Mouse (Mus musculus): ENCODE results near the gene Ntm.

The Ntm gene

DNA sequence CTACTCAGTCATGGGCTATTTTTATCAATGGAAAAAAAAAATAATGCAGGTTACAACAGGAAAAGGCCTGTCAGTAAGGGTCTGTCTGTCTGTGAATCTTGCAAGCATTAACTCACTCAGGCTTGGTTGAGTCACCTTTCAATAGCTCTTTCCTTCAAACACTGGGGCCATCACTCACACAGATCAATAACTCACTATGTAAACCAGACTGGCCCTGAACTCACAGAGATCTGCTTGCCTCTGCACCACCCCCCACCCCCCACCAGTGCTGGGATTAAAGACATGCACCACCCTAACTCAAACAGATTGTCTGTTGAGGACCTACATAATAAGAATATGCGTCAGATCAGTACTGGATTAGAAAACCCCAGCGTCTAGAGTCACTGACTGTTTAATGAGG is 466.9 kb downstream of the Ntm start:
- DNase-seq (ENCODE audit: low spot score in 2 of 2) = no peak

DNA sequence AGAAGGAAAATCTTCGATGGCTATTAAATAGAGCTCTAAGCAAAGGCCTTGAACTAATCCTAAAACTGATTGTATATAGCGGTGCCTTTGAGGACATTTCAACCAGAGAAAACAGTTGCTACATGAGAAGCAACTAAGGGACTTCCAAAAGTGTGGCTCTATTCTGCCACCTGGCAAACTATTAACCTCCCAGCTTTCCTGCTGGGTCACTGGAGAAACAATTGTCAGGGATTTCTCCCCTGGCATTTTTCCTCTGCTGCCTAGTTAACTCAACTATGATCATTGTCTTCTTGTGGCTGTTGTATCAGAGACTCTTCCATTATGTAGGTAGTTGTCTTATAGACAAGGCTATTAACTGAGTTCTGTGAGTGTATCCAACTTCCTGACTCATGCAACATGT is 480.7 kb downstream of the Ntm start:
- DNase-seq (ENCODE audit: low spot score in 2 of 2) = no peak

DNA sequence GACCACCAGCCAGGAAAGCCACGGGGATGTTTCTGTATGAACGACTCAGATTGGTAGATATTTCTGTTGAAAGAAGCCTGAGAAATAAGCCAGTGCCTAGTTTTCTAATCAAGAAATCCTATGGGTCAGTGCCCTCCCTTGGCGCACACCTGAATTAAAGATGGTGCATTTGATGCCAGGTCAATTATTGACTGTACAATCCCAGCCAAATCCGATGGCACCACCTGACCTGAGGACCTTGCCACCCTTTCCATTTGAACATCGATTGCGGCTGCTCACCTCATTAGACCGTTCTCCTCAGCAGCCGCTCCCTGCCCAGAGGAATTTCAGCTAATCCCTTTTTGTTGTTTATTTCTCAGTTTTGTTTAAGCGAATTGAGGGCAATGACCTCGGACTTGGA is 483.9 kb downstream of the Ntm start:
- DNase-seq (ENCODE audit: low spot score in 2 of 2) = no peak

DNA sequence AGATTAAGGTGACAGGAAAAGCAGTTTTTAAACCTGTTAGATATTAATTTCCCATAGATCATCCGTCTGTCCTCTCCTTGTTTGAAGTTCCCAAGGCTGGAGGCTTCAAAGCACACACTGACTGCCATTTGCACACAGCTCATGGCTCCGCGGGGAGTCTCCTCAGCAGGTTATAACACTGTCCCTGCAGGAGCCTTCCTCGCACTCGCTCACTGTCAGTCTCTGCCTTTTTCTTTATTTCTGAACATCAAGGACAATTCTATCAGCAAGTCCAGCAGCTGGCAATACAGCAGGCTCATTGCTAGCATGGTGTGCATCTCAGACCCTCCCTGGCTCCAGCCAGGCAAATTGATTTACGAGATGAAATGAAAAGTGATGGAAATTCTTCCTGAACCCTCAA is 485.7 kb downstream of the Ntm start:
- DNase-seq (ENCODE audit: low spot score in 2 of 2) = no peak

DNA sequence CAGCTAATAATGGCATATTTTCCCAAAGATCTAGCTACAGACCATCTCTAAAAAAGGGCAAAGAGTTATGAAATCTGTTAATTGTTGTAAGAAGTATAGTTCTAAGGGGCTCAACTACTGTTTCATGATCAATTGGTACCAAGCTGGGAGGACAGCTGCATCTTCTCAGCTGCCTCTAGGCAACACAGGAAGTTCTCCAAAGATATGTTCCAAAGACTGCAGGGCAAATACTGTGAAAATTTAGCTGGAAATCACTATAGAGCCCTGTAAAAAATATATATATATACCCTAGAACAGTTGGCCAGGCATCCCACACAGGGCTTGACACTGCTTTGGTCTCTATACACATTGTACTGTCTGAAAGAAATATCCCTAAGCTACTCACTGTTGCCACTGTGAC is 489.5 kb downstream of the Ntm start:
- DNase-seq (ENCODE audit: low spot score in 2 of 2) = no peak

DNA sequence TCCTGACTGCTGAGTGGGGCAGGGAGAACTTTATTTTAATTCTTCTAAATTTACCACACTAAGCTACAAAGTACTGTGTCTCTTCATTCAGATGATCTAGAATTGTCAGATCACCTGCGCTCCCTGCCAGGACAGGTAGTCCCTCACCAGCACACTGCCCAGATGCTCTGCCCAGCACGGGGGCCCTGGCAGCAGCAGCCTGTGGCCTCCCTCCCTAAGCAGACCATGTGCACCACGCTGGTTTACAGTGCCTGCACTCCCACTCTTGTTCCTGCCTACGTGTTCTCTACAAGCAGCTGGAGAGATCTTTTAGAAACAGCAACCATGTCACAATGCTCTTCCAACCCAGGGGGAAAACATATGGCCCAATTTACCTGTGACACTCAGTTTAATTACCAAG is 490.7 kb downstream of the Ntm start:
- DNase-seq (ENCODE audit: low spot score in 2 of 2) = no peak

DNA sequence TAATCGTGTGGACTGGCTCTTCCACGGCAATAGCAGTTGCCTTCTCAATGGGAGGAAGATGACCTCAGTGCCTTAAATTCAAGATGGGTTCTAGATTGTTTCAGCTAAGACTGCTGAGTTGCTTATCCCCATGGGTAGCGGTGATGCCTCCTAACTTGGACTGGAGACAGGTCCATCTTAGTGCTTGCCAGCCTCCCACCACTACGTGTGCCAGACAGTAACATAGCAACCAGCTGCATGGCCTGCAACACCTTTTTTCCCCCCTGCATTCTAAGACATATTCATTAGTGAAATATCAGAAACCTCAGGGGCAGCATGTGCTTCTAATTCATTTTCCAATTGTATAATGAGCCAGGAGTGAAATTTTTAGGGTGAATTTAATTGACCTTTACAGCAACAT is 498.2 kb downstream of the Ntm start:
- no peak for DNase-seq (ENCODE audit: low spot score in 2 of 2)

DNA sequence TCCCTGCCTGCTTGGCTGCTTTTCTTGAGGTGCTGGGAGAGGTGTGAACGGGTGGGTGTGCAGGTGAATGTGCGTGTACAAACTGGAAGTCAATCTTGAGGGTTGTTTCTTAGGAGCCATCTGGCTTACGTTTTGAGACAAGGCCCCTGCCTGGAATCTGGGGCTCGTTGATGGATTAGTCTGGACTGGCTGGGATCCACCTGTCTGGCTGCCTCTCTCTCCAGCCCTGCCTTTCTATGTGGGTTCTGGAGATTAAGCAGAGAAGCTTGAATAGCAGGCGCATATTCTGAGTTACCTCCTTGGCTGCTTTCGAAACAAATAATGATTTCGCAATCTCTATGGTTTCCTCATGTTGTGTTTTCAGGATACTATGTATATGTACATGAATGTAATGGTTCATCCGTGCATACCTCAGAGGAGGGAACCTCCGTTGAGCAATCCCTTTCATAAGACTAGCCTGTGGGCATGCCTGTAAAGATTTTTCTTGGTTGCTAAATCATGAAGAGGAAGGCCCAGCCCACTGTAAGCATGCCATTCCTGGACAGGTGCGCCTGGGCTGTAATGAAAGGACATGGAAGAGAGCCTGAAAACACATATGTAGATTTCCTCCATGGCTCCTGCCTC is 499.9 kb downstream of the Ntm start:
- DNase-seq (ENCODE audit: low spot score in 2 of 2) = no peak

DNA sequence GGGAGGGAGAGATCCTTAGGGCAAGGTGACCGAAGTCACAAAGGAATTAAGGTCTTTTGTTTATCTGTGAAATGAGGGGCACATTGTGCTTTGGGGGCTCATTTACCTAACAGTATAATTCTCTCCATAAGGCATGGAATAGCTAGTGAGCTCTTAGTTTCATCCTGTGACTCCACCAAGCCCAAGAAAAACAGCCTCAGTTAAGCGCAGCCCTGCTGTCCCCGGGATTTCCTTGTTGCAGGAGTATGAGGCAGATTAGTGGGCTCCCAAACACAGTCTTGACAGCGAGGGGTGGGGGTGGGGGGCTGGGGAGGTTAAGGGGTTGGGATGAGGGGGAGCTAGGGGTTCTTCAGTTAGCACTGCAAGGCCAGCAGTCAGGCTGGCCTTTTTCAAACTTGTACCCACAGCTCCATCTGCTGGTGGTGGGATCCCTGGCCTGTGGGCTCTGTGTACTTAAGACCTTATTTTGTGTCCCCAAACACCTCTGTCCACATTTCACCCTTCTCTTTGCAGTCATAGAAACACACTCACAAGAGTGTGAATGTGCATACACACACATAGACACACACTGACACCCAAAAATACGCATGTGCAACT is 504.9 kb downstream of the Ntm start:
- peak in 1 of 2 experiments; percentile 14 for DNase-seq (ENCODE audit: low spot score in 2 of 2)

DNA sequence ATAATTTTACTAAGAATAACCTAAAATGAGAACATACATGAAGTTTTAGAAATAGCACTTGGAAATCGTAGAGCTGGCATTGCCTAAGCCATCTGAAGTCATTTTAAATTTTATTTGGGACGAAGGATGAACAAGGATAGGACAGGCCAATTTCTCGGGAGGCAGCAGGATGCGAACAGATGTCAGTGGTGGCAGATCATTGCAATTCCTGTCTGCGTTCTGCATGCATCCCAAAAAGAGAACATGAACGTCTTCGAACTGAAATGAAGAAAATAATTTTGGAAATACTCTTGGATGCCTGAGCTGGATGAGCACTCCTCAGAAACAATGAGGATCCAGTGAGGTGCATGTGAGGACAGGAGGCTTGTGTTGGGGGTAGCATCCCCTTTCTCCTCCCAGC is 506.9 kb downstream of the Ntm start:
- DNase-seq (ENCODE audit: low spot score in 2 of 2) = no peak

DNA sequence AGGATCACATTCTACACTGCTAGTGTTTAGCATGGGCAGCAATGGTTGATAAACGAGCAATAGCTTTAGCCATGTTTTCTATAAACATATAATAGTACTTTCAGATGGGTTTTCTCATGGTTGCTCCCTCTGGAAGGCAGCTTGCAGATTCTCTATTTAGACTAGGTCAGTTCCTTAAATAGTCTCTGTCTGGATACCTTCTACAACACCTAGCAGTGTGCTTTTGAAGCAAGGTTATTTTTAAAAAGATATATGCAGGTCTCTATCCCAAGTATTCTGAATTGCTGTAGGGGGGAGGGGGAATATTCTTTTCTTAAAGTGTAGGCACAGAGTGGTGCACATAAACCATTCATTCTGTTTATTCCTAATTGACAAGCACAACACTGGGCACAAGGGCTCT is 511.7 kb downstream of the Ntm start:
- DNase-seq (ENCODE audit: low spot score in 2 of 2) = no peak

DNA sequence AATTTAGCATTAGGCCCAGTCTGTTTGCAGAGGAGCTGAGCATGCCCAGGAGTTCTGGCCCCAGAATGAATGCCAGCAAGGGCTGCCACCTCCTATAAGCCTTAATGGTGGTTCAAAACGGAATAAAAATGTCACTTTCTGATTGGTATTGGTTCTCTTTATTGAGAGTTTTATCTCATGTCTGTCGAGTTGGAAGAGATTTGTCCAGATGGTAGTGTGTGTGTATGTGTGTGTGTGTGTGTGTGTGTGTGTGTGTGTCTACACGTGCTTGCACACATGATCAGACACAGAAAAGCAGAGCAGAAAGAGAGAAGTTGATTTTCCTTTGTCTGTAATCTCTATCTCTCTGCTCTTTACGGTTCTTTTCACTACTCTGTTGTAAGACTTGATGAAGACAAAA is 518.9 kb downstream of the Ntm start:
- DNase-seq (ENCODE audit: low spot score in 2 of 2) = no peak

DNA sequence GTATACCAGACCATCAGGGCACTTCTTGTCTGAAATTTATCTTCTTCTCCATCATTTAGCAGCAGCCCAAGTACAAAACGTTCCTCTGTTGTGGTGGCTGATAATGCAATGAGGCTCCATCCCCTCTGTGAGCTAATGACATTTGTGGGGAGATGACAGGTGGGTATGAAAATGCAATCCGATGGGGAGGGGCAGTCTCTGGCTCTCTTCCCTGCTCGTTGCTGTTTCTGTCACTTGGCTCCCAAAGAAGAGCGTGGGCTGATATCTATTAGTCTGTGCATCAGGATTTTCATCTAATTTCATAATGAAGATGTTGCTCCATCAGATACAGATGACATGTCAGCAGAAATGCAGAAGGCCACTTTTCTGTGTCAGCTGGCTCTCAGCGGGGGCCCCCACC is 523.5 kb downstream of the Ntm start:
- DNase-seq (ENCODE audit: low spot score in 2 of 2) = no peak

DNA sequence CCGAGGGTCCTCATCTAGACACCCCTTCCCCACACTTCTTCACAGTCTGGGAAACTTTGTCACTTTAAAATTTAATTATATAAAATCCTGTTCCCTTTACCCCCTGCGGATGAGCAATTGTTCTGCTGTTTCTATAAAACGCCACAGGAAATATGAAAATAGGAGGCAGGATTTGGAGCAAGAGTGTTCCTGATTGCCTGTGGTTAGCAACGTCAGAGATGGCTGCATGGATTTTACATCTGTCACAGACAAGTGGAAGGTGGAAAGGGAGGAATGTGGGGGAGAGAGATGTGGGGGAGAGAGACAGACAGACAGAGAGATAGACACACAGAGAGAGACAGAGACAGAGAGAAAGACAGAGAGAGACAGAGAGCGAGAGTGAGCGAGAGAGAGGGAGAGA is 528.3 kb downstream of the Ntm start:
- no peak for DNase-seq (ENCODE audit: low spot score in 2 of 2)

DNA sequence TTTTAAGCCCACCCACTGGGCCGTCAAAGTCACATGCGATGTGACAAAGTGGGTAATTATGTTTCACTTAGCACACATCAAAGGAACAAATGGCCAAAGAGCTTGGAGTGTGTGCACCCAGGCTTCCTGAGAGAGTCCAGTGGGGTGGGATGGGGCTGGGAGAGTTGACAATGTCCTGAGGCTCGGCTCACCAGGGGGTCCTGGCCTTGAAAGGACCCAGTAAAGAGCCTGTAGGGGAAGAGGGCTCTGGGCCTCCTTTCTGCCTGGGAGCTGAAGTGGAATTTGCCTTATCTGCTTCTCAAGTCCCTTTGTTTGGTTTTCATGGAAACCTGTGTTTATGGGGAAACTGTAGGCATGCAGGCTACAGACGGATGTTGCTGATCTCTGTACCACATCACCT is 529.0 kb downstream of the Ntm start:
- no peak for DNase-seq (ENCODE audit: low spot score in 2 of 2)

DNA sequence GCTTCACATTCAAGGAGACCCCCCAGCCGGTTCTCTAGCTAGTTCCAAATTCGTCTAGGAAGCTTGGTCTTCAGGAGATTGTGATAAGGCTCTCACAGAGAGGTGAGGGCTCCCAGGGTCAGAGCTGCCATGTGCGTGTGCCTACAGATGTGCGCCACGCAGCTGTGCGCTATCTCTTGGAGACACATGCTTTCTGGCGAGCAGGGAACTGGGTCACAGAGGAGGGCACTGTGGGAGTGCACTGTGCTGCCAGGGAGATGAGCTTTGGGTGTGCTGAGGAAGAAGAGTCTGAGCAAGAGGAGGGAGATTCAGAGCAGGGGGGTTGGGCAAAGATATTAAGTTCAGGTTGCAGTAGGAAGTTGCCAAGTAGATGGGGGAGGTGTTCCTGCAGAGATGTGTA is 529.8 kb downstream of the Ntm start:
- no peak for DNase-seq (ENCODE audit: low spot score in 2 of 2)

DNA sequence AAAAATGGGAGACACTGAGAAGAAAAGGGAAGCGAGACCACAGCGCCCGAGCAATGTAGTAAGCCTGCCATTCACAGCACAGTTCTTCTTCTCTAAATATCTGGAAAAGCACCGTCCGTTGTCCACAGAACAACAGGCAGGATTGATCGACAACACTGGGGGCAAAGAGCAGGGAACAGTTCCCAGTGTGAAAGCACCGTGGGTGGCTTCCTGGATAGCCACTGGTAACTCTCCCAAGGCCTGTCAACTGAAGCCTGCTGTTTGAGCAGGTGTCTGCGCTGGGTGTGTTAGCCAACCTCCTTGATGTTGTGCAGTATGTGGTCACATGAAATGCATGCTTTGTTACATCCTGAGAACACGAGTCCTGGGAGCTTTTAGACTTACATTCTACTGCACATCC is 531.4 kb downstream of the Ntm start:
- DNase-seq (ENCODE audit: low spot score in 2 of 2) = no peak

DNA sequence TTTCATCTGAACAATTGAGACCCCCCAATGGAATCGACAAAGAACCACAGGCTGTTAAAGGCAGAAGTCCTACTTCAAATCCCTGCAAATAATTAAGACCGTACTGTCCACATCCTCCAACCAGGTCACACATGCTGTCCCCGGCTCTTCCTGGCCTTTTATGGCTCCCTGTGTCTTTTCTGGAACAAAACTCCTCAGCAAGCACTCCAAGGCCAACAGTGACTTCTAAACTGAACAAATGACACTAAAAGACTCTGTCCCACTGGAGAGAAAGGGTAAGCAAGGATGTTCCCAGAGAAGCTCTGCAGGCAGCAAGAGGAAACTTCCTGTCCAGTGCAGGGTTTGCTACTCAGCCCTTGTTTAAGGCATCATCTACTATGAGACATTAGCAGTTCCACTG is 532.8 kb downstream of the Ntm start:
- no peak for DNase-seq (ENCODE audit: low spot score in 2 of 2)

DNA sequence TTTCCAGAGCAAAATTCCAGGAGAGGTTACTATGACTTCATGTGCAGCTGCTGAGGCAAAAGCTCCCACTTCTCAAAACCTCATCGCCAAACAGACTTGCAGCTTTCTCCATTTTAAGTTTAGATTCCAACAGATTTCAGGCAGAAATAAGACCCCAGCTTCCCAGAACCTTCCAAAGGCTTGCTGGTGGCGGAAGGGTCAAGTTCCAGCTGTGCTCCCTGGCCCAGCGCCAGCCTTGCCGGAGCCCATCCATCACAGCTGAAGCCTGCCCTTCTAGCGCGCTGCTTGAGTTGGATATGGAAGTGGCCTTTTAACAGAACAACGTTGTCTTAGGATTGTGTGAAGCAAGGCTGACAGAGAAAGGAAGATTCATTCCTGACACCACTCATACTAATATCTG is 534.6 kb downstream of the Ntm start:
- peak in 1 of 2 experiments; percentile 29 for DNase-seq (ENCODE audit: low spot score in 2 of 2)

DNA sequence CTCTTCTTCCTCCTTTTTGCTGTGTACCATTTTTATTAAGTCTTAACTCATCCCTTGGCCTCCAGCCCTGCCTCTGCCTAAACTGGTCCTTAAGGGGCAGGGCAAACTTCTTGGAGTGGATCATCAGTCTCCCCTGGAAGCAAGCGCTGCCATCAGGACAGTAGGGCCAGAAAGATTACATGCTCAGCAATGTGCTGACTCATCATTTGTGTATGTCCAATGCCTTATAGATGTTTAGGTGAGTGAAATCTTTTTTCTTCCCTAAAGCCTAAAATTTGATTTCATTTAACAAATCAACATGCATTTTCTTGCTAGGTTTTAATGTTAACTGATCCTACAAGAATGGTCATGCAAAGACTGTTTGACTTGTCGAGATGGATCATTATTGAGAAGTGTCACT is 536.7 kb downstream of the Ntm start:
- no peak for DNase-seq (ENCODE audit: low spot score in 2 of 2)

DNA sequence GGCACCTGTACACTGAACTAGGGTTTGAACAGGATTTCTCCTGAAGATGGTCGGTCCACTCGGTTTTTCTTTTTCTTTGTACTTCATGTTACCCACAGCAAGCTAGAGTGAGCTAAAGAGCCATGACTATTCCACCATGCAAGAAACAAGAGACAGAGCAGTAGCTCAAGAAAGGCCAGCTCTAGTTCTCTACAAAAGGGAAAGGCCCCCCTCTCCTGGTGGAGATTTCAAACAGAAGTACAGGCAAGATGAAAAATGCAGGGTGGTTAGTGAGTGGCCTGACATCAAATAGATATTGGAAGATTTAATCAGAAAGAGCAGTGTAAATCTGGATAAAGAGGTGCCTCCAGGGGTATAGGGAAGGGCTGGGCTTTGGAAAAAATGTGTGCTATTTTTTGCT is 547.4 kb downstream of the Ntm start:
- DNase-seq (ENCODE audit: low spot score in 2 of 2) = no peak

DNA sequence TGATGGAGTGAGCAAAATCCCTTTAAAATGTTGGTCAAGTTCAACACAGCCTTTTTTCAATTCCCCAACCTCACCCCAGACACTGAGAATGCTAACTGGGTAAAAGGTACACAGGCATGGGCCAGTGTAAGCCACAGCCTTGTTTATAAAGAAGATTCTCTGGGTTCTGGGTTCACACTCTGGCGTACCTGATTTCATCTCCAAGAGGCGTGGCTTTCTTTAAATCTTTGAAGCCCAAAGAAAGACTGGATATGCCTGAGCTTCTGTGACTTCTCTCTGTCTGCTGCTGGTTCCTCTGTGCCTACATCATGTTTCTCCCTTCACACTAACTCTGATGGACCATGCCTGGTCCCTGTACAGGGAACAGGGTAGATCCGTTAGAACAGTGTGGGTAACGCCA is 549.8 kb downstream of the Ntm start:
- no peak for DNase-seq (ENCODE audit: low spot score in 2 of 2)

DNA sequence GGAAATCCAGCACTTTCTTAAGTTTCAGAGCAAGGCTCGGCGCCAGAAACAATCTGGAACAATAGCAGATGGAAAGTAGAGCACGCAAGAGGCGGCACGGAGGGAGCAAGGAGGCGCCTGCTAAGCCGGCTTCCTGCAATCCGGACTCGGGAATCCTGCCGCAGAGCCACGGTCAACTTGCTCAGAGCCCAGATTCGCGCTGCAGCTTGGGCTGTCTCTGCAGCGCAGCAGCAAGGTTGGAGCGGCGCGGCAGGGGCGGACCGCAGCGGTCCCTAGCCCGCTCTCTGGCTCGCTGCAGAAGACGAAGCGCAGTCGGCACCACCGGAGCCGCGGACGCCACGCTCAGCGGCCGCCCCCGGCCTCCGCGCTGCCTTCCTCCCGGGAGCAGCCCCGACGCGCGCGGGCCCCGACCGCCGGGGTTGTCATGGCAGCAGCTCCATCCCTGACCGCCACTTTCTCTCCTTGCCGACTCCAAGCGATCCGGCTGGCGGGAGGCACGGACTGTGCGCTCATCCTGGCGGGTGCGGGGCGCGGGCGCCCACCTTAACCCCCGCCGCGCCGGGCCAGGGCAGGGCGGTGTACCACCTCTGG is 550.7 kb downstream of the Ntm start:
- no peak for DNase-seq (ENCODE audit: low spot score in 2 of 2)
